Mouse (Mus musculus): ENCODE measurements around the gene Prr12.

Prr12 gene

GRCm38 (mm10) chr7:44999753-45000152 lies 52.9 kb downstream of the Prr12 start:
- no peak for DNase-seq (ENCODE audit: low read depth, low spot score)

GRCm38 (mm10) chr7:44998501-44998955 lies 54.2 kb downstream of the Prr12 start, which contains the start of gene Bcl2l12:
Gene Bcl2l12, minus strand, starts transcription at chr7:44998712.
- no peak for DNase-seq (ENCODE audit: low read depth, low spot score)

GRCm38 (mm10) chr7:44997940-44998428 lies 54.7 kb downstream of the Prr12 start:
- DNase-seq (ENCODE audit: low read depth, low spot score), result no peak

GRCm38 (mm10) chr7:44997231-44997939 lies 55.3 kb downstream of the Prr12 start, which contains the start of gene Irf3:
Gene Irf3, plus strand, starts transcription at chr7:44997648.
- DNase-seq (ENCODE audit: low read depth, low spot score), result peak; percentile 89

- no peak for DNase-seq (ENCODE audit: low read depth, low spot score)
Measured at GRCm38 (mm10) chr7:44996672-44997071, 56.0 kb downstream of the Prr12 start.

- no peak for DNase-seq (ENCODE audit: low read depth, low spot score)
Measured at GRCm38 (mm10) chr7:44986879-44987718, 65.6 kb downstream of the Prr12 start.

GRCm38 (mm10) chr7:44986192-44986878 lies 66.3 kb downstream of the Prr12 start, which contains the start of gene Prmt1:
Gene Prmt1, minus strand, starts transcription at chr7:44986568.
- peak; percentile 98 for DNase-seq (ENCODE audit: low read depth, low spot score)

GRCm38 (mm10) chr7:44985595-44986191 lies 67.0 kb downstream of the Prr12 start:
- no peak for DNase-seq (ENCODE audit: low read depth, low spot score)

- DNase-seq (ENCODE audit: low read depth, low spot score), result no peak
Measured at GRCm38 (mm10) chr7:44984833-44985164, 67.9 kb downstream of the Prr12 start.

GRCm38 (mm10) chr7:44983944-44984832 lies 68.5 kb downstream of the Prr12 start:
- DNase-seq (ENCODE audit: low read depth, low spot score), result no peak

GRCm38 (mm10) chr7:44983085-44983484 lies 69.6 kb downstream of the Prr12 start:
- DNase-seq (ENCODE audit: low read depth, low spot score), result no peak

- no peak for DNase-seq (ENCODE audit: low read depth, low spot score)
Measured at GRCm38 (mm10) chr7:44981539-44981938, 71.1 kb downstream of the Prr12 start.

- no peak for DNase-seq (ENCODE audit: low read depth, low spot score)
Measured at GRCm38 (mm10) chr7:44978300-44978699, 74.4 kb downstream of the Prr12 start.

All from retina, adult 2 months (tissue).